Mouse (Mus musculus): ENCODE data around the gene Sf3b4.

DNA sequence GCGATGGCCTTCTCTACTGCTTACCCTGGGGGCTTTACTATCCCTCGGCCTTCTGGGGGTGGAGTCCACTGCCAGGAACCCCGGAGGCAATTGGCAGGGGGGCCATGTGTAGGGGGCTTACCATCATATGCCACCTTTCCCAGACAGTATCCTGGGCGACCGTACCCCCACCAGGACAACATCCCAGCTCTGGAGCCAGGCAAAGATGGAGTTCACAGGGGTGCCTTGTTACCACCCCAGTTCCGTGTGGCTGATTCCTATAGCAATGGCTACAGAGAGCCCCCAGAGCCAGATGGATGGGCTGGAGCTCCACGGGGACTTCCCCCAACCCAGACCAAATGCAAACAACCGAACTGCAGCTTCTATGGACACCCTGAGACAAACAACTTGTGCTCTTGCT, 16.6 kb upstream of the Sf3b4 start:
- TF ChIP-seq GATA1 (IDR thresholded peaks at IDR 0.05; ENCODE audit: borderline replicate concordance, low read length) (no peak), FLI1 (IDR thresholded peaks at IDR 0.05; ENCODE audit: low read length) (no peak)

All from megakaryocyte, embryonic 14.5 days (primary cell).